Mouse (Mus musculus) lung, adult 2 months (tissue): ENCODE measurements around the gene Cfap299.

ENCODE experiments used
- CTCF ChIP-seq: fragments of 200-500 bp; IDR thresholded peaks from 2 replicates; pipeline ENCODE4 v1.5.1; 2011; ENCODE audit warnings: mild to moderate bottlenecking, low read length, control low read depth; ENCODE audit not compliant: insufficient read depth
- POLR2A ChIP-seq: fragments of 200-500 bp; IDR thresholded peaks from 2 replicates; pipeline ENCODE4 v1.6.1; 2011; ENCODE audit warnings: low read depth, mild to moderate bottlenecking, control low read depth, low read length, borderline replicate concordance; ENCODE audit errors: extremely low read depth

DNA sequence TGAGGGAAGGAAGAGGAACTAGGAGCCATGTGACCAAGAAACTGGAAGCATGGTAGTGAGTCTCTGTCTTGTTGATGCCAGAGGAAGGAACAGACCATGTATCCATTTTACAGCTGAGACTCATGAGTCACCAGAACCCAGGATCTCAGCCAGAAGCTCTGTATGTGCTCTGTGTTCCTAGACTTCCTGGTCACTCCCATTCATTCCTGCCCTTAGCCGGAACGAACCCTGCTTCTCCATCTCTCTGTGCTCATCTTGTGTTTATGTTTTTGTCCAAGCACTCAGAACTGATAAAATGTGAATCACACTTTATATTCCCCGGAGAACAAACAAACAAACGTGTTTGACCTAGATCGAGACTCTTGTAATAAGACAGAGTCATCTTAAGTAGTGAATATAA, 36.2 kb downstream of the Cfap299 start:
- TF ChIP-seq CTCF (no peak), POLR2A (no peak)
